Mouse (Mus musculus): ENCODE measurements around the gene Slc37a1.

GRCm38 (mm10) chr17:31379863-31380262 lies 93.3 kb downstream of the Slc37a1 start:
- TF ChIP-seq CTCF (IDR thresholded peaks at IDR 0.05; ENCODE audit: insufficient read depth, low read length) (no peak), POLR2A (IDR thresholded peaks at IDR 0.05; ENCODE audit: borderline replicate concordance, extremely low read depth, low read depth, low read length) (no peak)

Measured in lung, adult 2 months (tissue).